Mouse (Mus musculus) small intestine, adult 2 months (tissue): ENCODE measurements around the gene Aldh16a1.

ENCODE experiments used
- CTCF ChIP-seq: fragments of 200-500 bp; IDR thresholded peaks from 2 replicates; pipeline ENCODE4 v1.5.1; 2012; ENCODE audit warnings: low read depth, mild to moderate bottlenecking, control low read depth, inconsistent platforms, low read length, moderate library complexity, mixed read lengths; ENCODE audit not compliant: insufficient replicate concordance, insufficient read length; ENCODE audit errors: extremely low read depth
- POLR2A ChIP-seq: fragments of 200-500 bp; IDR thresholded peaks from 2 replicates; pipeline ENCODE4 v1.6.1; 2012; ENCODE audit warnings: low read depth, mild to moderate bottlenecking, control low read depth, inconsistent platforms, low read length, moderate library complexity

- TF ChIP-seq CTCF (no peak), POLR2A (no peak)
Observed at GRCm38 (mm10) chr7:45141914-45142313, 12.5 kb downstream of the Aldh16a1 start.
